Mouse (Mus musculus): Measurements from ENCODE around the gene Add2.

- TF ChIP-seq CTCF (IDR thresholded peaks at IDR 0.05; ENCODE audit: extremely low read depth, insufficient read depth, insufficient read length, insufficient replicate concordance) (no peak), POLR2A (IDR thresholded peaks at IDR 0.05; ENCODE audit: low read depth, low read length) (no peak)
These were observed 67.0 kb downstream of the Add2 start for GRCm38 (mm10) chr6:86095518-86095917.
